Mouse (Mus musculus) heart, adult 9 months (tissue): ENCODE results near the gene Lhfp.
A peak's percentile ranks its signal among the peaks of the same experiment; 100 is the strongest.

Experiments used
- DNase-seq, 2 experiments: peaks; one replicate each; pipeline ENCODE4 v3.0.0; 2022; ENCODE audit warnings: low spot score in 2 of 2

The Lhfp gene

GRCm38 (mm10) chr3:53151607-53152006, 110.3 kb downstream of the Lhfp start:
- DNase-seq: no peak

GRCm38 (mm10) chr3:53161963-53162362, 120.6 kb downstream of the Lhfp start:
- DNase-seq: no peak

GRCm38 (mm10) chr3:53165281-53165680, 124.0 kb downstream of the Lhfp start:
- DNase-seq: peak; percentile 75 to 76

- peak; percentile 77 to 83 for DNase-seq
Observed at GRCm38 (mm10) chr3:53166001-53166400, 124.7 kb downstream of the Lhfp start.

- DNase-seq: no peak
Observed at GRCm38 (mm10) chr3:53169486-53169885, 128.2 kb downstream of the Lhfp start.

- no peak for DNase-seq
Observed at GRCm38 (mm10) chr3:53173310-53174063, 132.2 kb downstream of the Lhfp start.

- DNase-seq: no peak
Observed at GRCm38 (mm10) chr3:53179936-53180335, 138.6 kb downstream of the Lhfp start.

GRCm38 (mm10) chr3:53185439-53185838, 144.1 kb downstream of the Lhfp start:
- no peak for DNase-seq

GRCm38 (mm10) chr3:53193441-53193840, 152.1 kb downstream of the Lhfp start:
- no peak for DNase-seq

GRCm38 (mm10) chr3:53195666-53196107, 154.4 kb downstream of the Lhfp start:
- DNase-seq: no peak

- DNase-seq: no peak
Observed at GRCm38 (mm10) chr3:53200175-53200574, 158.8 kb downstream of the Lhfp start.

GRCm38 (mm10) chr3:53200853-53201252, 159.5 kb downstream of the Lhfp start:
- no peak for DNase-seq

- peak; percentile 42 to 52 for DNase-seq
Observed at GRCm38 (mm10) chr3:53201670-53202069, 160.3 kb downstream of the Lhfp start.

- no peak for DNase-seq
Observed at GRCm38 (mm10) chr3:53202184-53202583, 160.9 kb downstream of the Lhfp start.

- no peak for DNase-seq
Observed at GRCm38 (mm10) chr3:53202698-53203097, 161.4 kb downstream of the Lhfp start.

GRCm38 (mm10) chr3:53203656-53204055, 162.3 kb downstream of the Lhfp start:
- DNase-seq: no peak

GRCm38 (mm10) chr3:53204348-53204984, 163.1 kb downstream of the Lhfp start:
- DNase-seq: no peak

- no peak for DNase-seq
Observed at GRCm38 (mm10) chr3:53204985-53205365, 163.6 kb downstream of the Lhfp start.

- DNase-seq: no peak
Observed at GRCm38 (mm10) chr3:53205706-53206105, 164.4 kb downstream of the Lhfp start.

- DNase-seq: no peak
Observed at GRCm38 (mm10) chr3:53206509-53207224, 165.3 kb downstream of the Lhfp start.

GRCm38 (mm10) chr3:53207225-53207528, 165.8 kb downstream of the Lhfp start:
- DNase-seq: no peak

- peak; percentile 54 to 56 for DNase-seq
Observed at GRCm38 (mm10) chr3:53210691-53211526, 169.6 kb downstream of the Lhfp start.
